Mouse (Mus musculus): ENCODE measurements around the gene Sema3a. TPM values are rescaled to one million over a fixed set of nuclear protein-coding genes. Genes with fewer than 3 reads are reported as not detected.

Gene Sema3a
- polyA plus RNA-seq, 1 experiment from 2014 or later: 30.8 TPM

DNA sequence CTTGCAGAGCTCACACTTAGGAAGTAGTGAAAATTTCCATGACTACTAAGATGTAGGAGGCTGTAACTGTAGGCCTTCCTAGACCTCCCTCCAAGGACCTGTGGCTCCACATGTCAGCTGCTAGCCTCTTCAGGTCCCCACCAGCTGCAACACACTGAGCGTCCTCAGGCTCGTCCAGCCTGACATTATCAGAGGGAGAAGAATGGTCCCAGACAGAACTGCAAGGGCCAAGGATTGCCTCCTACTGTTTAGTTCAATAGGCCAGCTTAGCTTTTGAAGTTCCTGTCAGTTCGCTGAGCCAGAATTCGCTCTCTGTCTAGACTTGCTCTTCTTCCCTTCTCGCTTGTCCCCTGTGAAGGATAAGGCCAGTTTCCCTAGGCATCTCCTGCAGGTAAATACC lies 504.7 kb downstream of the Sema3a start:
- no peak for ATAC-seq (ENCODE audit: low read depth)
- no peak overlapping the region for H3K9ac ChIP-seq (ENCODE audit: low read length)
- 47% methylated on average over 5 of the region's 5 CpGs for WGBS
- 0 out of 2 replicates have a peak, but pooled peaks cover 9% of the 10 kb centered on the region for H3K4me1 ChIP-seq (replicated peaks; ENCODE audit: control insufficient read depth, insufficient read depth, low read length)
- H3K36me3 ChIP-seq (ENCODE audit: control insufficient read depth, insufficient read depth, low read length): no peaks in the 10 kb centered on the region
- H3K27ac ChIP-seq (ENCODE audit: low read length): no peak overlapping the region
- H3K4me2 ChIP-seq (ENCODE audit: low read depth, low read length): no peak overlapping the region
- H3K9me3 ChIP-seq (ENCODE audit: control insufficient read depth, low read length): no peaks in the 10 kb centered on the region
- H3K27me3 ChIP-seq (ENCODE audit: control insufficient read depth, insufficient read depth, low read depth, low read length): no peaks in the 10 kb centered on the region
- no peak overlapping the region for H3K4me3 ChIP-seq (ENCODE audit: low read length)

DNA sequence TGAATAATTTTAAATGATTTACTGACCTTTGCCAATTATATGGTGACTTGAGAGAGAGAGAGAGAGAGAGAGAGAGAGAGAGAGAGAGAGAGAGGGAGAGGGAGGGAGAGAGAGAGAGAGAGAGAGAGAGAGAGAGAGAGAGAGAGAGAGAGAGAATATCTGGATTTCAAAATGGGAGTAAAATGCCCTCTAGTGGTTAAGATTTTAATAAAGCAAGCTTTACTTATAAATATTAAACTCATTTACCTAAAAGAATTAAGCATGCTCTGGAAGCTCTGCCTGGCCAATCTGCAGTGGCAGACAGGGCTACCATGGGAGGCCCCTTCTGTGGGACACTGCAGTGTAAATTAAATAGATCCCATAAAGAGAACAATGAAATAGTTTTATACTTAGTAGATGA lies 505.5 kb downstream of the Sema3a start:
- H3K9me3 ChIP-seq (ENCODE audit: control insufficient read depth, low read length): no peaks in the 10 kb centered on the region
- no peaks in the 10 kb centered on the region for H3K27me3 ChIP-seq (ENCODE audit: control insufficient read depth, insufficient read depth, low read depth, low read length)
- H3K4me3 ChIP-seq (ENCODE audit: low read length): no peak overlapping the region
- ATAC-seq (ENCODE audit: low read depth): no peak
- 0 out of 2 replicates have a peak, but pooled peaks cover 9% of the 10 kb centered on the region for H3K4me1 ChIP-seq (replicated peaks; ENCODE audit: control insufficient read depth, insufficient read depth, low read length)
- H3K4me2 ChIP-seq (ENCODE audit: low read depth, low read length): no peak overlapping the region
- H3K27ac ChIP-seq (ENCODE audit: low read length): no peak overlapping the region
- no peak overlapping the region for H3K9ac ChIP-seq (ENCODE audit: low read length)
- H3K36me3 ChIP-seq (ENCODE audit: control insufficient read depth, insufficient read depth, low read length): no peaks in the 10 kb centered on the region

DNA sequence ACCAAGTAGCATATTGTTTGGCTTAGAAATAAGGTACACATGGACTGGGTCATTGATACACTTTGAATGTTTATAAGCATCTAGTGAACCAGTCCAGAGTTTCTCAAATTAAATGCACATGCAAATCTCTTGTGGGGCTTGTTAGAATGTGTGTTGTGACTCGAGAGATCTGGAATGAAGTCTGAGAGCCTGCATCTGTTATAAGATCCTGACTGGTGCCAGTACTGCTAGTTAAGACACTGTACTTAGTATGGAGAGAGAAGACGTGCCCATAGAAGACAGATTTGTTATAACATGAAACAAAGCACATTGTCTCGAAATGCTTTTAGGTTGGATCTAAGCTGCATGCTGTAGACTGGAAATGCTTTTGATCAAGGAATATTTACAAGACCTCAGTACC lies 511.0 kb downstream of the Sema3a start:
- no peak for ATAC-seq (ENCODE audit: low read depth)
- 50% methylated on average over 3 of the region's 3 CpGs for WGBS
- Histone ChIP-seq H3K27me3 (ENCODE audit: control insufficient read depth, insufficient read depth, low read depth, low read length) (no peaks in the 10 kb centered on the region), H3K27ac (ENCODE audit: low read length) (no peak overlapping the region), H3K36me3 (ENCODE audit: control insufficient read depth, insufficient read depth, low read length) (no peaks in the 10 kb centered on the region), H3K4me2 (ENCODE audit: low read depth, low read length) (no peak overlapping the region), H3K4me1 (replicated peaks; ENCODE audit: control insufficient read depth, insufficient read depth, low read length) (no peaks in the 10 kb centered on the region), H3K9me3 (ENCODE audit: control insufficient read depth, low read length) (no peaks in the 10 kb centered on the region), H3K4me3 (ENCODE audit: low read length) (no peak overlapping the region), H3K9ac (ENCODE audit: low read length) (no peak overlapping the region)
